Comparison of ENCODE assay signal across 8 mouse cellular contexts in the genomic region with DNA sequence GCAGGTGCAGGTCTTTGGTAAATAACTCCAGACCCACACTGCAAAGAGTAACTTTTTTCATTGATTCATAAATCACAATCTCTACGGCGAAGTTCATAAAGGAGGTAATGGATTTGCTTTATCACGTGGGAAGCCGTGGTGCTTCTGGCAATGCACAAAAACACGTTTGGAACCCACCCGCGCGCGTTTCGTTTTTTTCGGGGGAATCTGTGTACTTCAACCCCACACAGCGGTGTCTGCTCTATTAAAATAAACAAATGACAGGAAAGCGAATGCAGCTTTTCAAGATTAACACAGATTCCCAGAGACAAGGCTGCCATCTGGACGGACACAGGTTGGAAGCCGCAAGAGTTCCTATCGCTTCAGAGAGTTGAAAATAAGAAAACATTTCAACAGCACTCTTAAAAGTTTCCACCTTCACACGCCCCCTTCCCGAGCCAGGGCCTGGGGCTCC. TPM values are rescaled to one million over a fixed set of nuclear protein-coding genes. Genes with fewer than 3 reads are reported as not detected.
DNase-seq lines count a peak whose midpoint lies in the region; ATAC-seq and TF ChIP-seq lines count a peak whose summit lies in the region.

No protein-coding gene starts in this region.

- H3K27me3 ChIP-seq in thymus, adult 2 months (ENCODE audit: control insufficient read depth, insufficient read depth, low read length): no peaks in the 10 kb centered on the region
- no peaks in the 10 kb centered on the region; the same call in 1 of the 2 replicates for H3K27me3 ChIP-seq in liver, embryonic 12.5 days (replicated peaks)

- WGBS in thymus, adult 2 months: under 1% methylated on average over 18 of the region's 18 CpGs
- 6% methylated on average over 18 of the region's 18 CpGs for WGBS in liver, embryonic 12.5 days (ENCODE audit: insufficient replicate concordance)

- peak overlapping the region; percentile 91 for H3K4me3 ChIP-seq in thymus, adult 2 months (ENCODE audit: control insufficient read depth, insufficient read depth, low read length)
- peak overlapping the region; percentile 90 for H3K4me3 ChIP-seq in liver, embryonic 12.5 days

- no peaks in the 10 kb centered on the region for H3K9me3 ChIP-seq in liver, embryonic 12.5 days (replicated peaks)

- no peaks in the 10 kb centered on the region for H3K36me3 ChIP-seq in thymus, adult 2 months (ENCODE audit: control insufficient read depth, insufficient read depth, low read length)
- no peaks in the 10 kb centered on the region for H3K36me3 ChIP-seq in liver, embryonic 12.5 days

- H3K27ac ChIP-seq in thymus, adult 2 months (ENCODE audit: control insufficient read depth, insufficient read depth, low read length): peak overlapping the region; percentile 4; the same call in 1 of the 2 replicates
- H3K27ac ChIP-seq in liver, embryonic 12.5 days: peak overlapping the region; percentile 93

- H3K9ac ChIP-seq in liver, embryonic 12.5 days: peak overlapping the region; percentile 95

- no peak for ATAC-seq in liver, embryonic 12.5 days

- peak overlapping the region; percentile 96 for H3K4me2 ChIP-seq in liver, embryonic 12.5 days

- TF ChIP-seq CTCF in thymus, adult 2 months (IDR thresholded peaks at IDR 0.05; ENCODE audit: borderline replicate concordance, control insufficient read depth, extremely low read depth, insufficient read depth, low read length, poor library complexity): no peak

- peaks cover 20% of the 10 kb centered on the region for H3K4me1 ChIP-seq in thymus, adult 2 months (replicated peaks; ENCODE audit: control insufficient read depth, insufficient read depth, low read length)
- H3K4me1 ChIP-seq in liver, embryonic 12.5 days: peaks cover 81% of the 10 kb centered on the region

- DNase-seq in cerebellum, adult 8-10 months: peak; percentile 44
- DNase-seq in cerebellum, adult 18-20 months: no peak
- DNase-seq in thymus, adult 2 months: no peak
- DNase-seq in thymus, postnatal 36 days: no peak
- DNase-seq in layer of hippocampus, adult 8-10 months (ENCODE audit: low spot score in 2 of 2): no peak
- DNase-seq in thymus, postnatal 0 days (ENCODE audit: low spot score): no peak
- no peak for DNase-seq in left cerebral cortex, adult 9 months (ENCODE audit: low spot score in 2 of 2)

- no peak for TF ChIP-seq POLR2A in thymus, adult 2 months (IDR thresholded peaks at IDR 0.05; ENCODE audit: control insufficient read depth, extremely low read depth, insufficient read depth, low read length, poor library complexity)

RNA-seq across cellular contexts. Expression of gene Usp12, which starts 1.1 kb away (rescaled TPM):
- 13.1 and 13.7 TPM in 2 replicates for polyA plus RNA-seq in thymus, adult 2 months (2012; rRNA removed)
- polyA plus RNA-seq in liver, embryonic 12.5 days (2016; fragmentation: Nextera tagmentation; extraction: Ambion mirVana): 13.6 and 13.9 TPM in 2 replicates
- total RNA-seq in layer of hippocampus, adult 8-10 months (2022): 10 to 100 TPM; 52.3 to 61.4 (median 57.4) TPM
- polyA plus RNA-seq in thymus, postnatal 0 days (2015; fragmentation: Nextera tagmentation; extraction: Ambion mirVana): 10.7 and 11.5 TPM in 2 replicates

RNA-seq across cellular contexts. Expression of gene Rpl21, which starts 39.0 kb away (rescaled TPM):
- polyA plus RNA-seq in thymus, adult 2 months (2012; rRNA removed): 58.2 and 60.9 TPM in 2 replicates
- 520 and 529 TPM in 2 replicates for polyA plus RNA-seq in liver, embryonic 12.5 days (2016; fragmentation: Nextera tagmentation; extraction: Ambion mirVana)
- 100 to 1,000 TPM; 157 to 258 (median 206) TPM for total RNA-seq in layer of hippocampus, adult 8-10 months (2022)
- 656 and 659 TPM in 2 replicates for polyA plus RNA-seq in thymus, postnatal 0 days (2015; fragmentation: Nextera tagmentation; extraction: Ambion mirVana)

RNA-seq across cellular contexts. Expression of gene Rasl11a, which starts 51.2 kb away (rescaled TPM):
- 2.5 and 3.2 TPM in 2 replicates for polyA plus RNA-seq in thymus, adult 2 months (2012; rRNA removed)
- polyA plus RNA-seq in liver, embryonic 12.5 days (2016; fragmentation: Nextera tagmentation; extraction: Ambion mirVana): 3.2 and 3.8 TPM in 2 replicates
- 10 to 100 TPM; 10.8 to 15.0 (median 11.9) TPM for total RNA-seq in layer of hippocampus, adult 8-10 months (2022)
- polyA plus RNA-seq in thymus, postnatal 0 days (2015; fragmentation: Nextera tagmentation; extraction: Ambion mirVana): 8.5 and 8.6 TPM in 2 replicates
